Mouse (Mus musculus) neural tube, embryonic 10.5 days (tissue): ENCODE data around the gene Igdcc3.
"Not testable (repeated sequence)": the region's sequence is repeated elsewhere in the genome, so short reads cannot be mapped to it uniquely, and the experiment has no call there.

Source experiments
- DNase-seq: peaks from one replicate; pipeline ENCODE4 v3.0.0-alpha.2; 2017; ENCODE audit warnings: low spot score; ENCODE audit errors: extremely low spot score

Gene Igdcc3

GRCm38 (mm10) chr9:65201381-65202164, 60.6 kb downstream of the Igdcc3 start:
- DNase-seq: peak; percentile 71

GRCm38 (mm10) chr9:65202165-65202754, 61.3 kb downstream of the Igdcc3 start:
- DNase-seq: no peak

- DNase-seq: no peak
Measured at GRCm38 (mm10) chr9:65205049-65205815, 64.2 kb downstream of the Igdcc3 start.

- not testable (repeated sequence) for DNase-seq
Measured at GRCm38 (mm10) chr9:65207041-65207815, 66.2 kb downstream of the Igdcc3 start.

- DNase-seq: no peak
Measured at GRCm38 (mm10) chr9:65208293-65209179, 67.5 kb downstream of the Igdcc3 start.

- no peak for DNase-seq
Measured at GRCm38 (mm10) chr9:65211598-65211997, 70.6 kb downstream of the Igdcc3 start.

- peak; percentile 56 for DNase-seq
Measured at GRCm38 (mm10) chr9:65214425-65214777, 73.4 kb downstream of the Igdcc3 start.

- peak; percentile 92 for DNase-seq
Measured at GRCm38 (mm10) chr9:65214778-65215493, 73.9 kb downstream of the Igdcc3 start.

GRCm38 (mm10) chr9:65215494-65216126, 74.6 kb downstream of the Igdcc3 start:
- DNase-seq: no peak

- no peak for DNase-seq
Measured at GRCm38 (mm10) chr9:65216972-65217371, 76.0 kb downstream of the Igdcc3 start.

GRCm38 (mm10) chr9:65217661-65218060, 76.7 kb downstream of the Igdcc3 start:
- DNase-seq: no peak

GRCm38 (mm10) chr9:65218916-65219315, 77.9 kb downstream of the Igdcc3 start:
- no peak for DNase-seq

GRCm38 (mm10) chr9:65220398-65220797, 79.4 kb downstream of the Igdcc3 start:
- not testable (repeated sequence) for DNase-seq

GRCm38 (mm10) chr9:65223927-65224326, 82.9 kb downstream of the Igdcc3 start:
- DNase-seq: no peak

- DNase-seq: no peak
Measured at GRCm38 (mm10) chr9:65225795-65226194, 84.8 kb downstream of the Igdcc3 start.

GRCm38 (mm10) chr9:65230250-65230649, 89.3 kb downstream of the Igdcc3 start:
- DNase-seq: no peak

- no peak for DNase-seq
Measured at GRCm38 (mm10) chr9:65231284-65231683, 90.3 kb downstream of the Igdcc3 start.

GRCm38 (mm10) chr9:65233243-65233985, 92.4 kb downstream of the Igdcc3 start:
- DNase-seq: no peak

GRCm38 (mm10) chr9:65234734-65235133, 93.7 kb downstream of the Igdcc3 start:
- no peak for DNase-seq
